Mouse (Mus musculus): ENCODE measurements around the gene Pnkp. TPM values are rescaled to one million over a fixed set of nuclear protein-coding genes. Genes with fewer than 3 reads are reported as not detected.

The Pnkp gene
- polyA plus RNA-seq, 2 experiments = 14.3 to 15.6 TPM

DNA sequence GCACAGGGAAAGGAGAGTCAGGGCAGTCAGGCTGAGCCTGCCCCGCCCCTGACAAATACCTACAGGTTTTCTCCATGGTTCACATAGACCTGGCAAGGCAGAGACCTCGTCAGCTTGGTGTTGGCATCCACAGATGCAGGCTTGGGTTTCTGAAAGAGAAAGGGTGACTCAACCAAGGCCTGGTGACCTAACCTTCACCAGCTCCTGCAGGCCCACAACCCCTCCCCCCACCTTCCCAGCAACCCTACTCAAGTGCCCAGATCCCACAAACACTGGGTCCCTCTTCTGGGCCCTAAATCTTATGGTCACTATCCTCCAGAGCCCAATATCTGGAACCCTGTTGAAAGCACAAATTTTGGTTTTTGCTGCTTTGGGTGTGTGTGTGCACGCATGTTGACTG lies 26.1 kb downstream of the Pnkp start:
- no peak overlapping the region for H3K4me2 ChIP-seq (ENCODE audit: low read depth)
- H3K27ac ChIP-seq = no peak overlapping the region
- no peak for TF ChIP-seq CTCF (IDR thresholded peaks at IDR 0.05; ENCODE audit: low read depth)
- no peak for TF ChIP-seq EP300 (IDR thresholded peaks at IDR 0.05; ENCODE audit: low read depth)
- H3K9ac ChIP-seq (replicated peaks) = no peak overlapping the region
- 73% methylated on average over 3 of the region's 3 CpGs for WGBS (ENCODE audit: insufficient replicate concordance)
- H3K27me3 ChIP-seq (ENCODE audit: control insufficient read depth, insufficient read depth, low read length) = no peaks in the 10 kb centered on the region
- DNase-seq (ENCODE audit: low read depth in 3 of 3, low spot score in 3 of 3) = no peak
- ATAC-seq (ENCODE audit: insufficient read depth) = no peak
- H3K9me3 ChIP-seq (ENCODE audit: control insufficient read depth, low read length) = no peaks in the 10 kb centered on the region
- H3K36me3 ChIP-seq (replicated peaks; ENCODE audit: control insufficient read depth, insufficient read depth, low read depth) = peaks cover 13% of the 10 kb centered on the region
- H3K4me3 ChIP-seq (ENCODE audit: insufficient read depth in 1 of 2, low read depth in 2 of 2, low read length in 2 of 2) = no peak overlapping the region
- H3K4me1 ChIP-seq (replicated peaks; ENCODE audit: control insufficient read depth in 2 of 2, insufficient read depth in 2 of 2, low read length in 1 of 2) = no peaks in the 10 kb centered on the region

DNA sequence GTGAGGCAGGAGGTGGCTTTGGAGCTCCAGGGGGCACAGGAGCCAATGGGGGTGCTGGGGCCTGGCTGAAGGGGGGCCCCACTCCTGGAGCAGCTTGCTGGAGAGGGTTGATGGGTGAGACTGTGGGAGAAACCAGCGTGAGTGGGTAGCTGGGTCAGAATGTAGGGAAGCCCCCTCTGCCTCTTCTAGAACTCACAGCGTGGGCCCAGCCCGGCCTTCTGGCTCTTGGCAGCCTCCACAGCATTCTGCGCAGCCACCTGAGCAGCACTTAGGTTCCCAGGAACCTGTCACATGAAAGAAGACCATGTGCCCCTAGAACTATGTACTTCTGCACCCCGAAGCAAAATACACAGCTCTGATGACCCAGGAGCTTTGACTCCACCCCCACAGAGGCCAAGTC lies 27.7 kb downstream of the Pnkp start:
- Histone ChIP-seq H3K36me3 (replicated peaks; ENCODE audit: control insufficient read depth, insufficient read depth, low read depth) (peaks cover 13% of the 10 kb centered on the region), H3K27me3 (ENCODE audit: control insufficient read depth, insufficient read depth, low read length) (no peaks in the 10 kb centered on the region), H3K4me2 (ENCODE audit: low read depth) (no peak overlapping the region), H3K4me1 (replicated peaks; ENCODE audit: control insufficient read depth in 2 of 2, insufficient read depth in 2 of 2, low read length in 1 of 2) (peaks cover 0 to 4% of the 10 kb centered on the region in 2 experiments; a peak in 1 of 4 replicates), H3K9ac (replicated peaks) (no peak overlapping the region), H3K9me3 (ENCODE audit: control insufficient read depth, low read length) (no peaks in the 10 kb centered on the region), H3K4me3 (ENCODE audit: insufficient read depth in 1 of 2, low read depth in 2 of 2, low read length in 2 of 2) (no peak overlapping the region), H3K27ac (no peak overlapping the region)
- TF ChIP-seq EP300 (IDR thresholded peaks at IDR 0.05; ENCODE audit: low read depth) = no peak
- TF ChIP-seq CTCF (IDR thresholded peaks at IDR 0.05; ENCODE audit: low read depth) = no peak
- ATAC-seq (ENCODE audit: insufficient read depth) = no peak
- 78% methylated on average over 5 of the region's 5 CpGs for WGBS (ENCODE audit: insufficient replicate concordance)
- DNase-seq (ENCODE audit: low read depth in 3 of 3, low spot score in 3 of 3) = no peak

DNA sequence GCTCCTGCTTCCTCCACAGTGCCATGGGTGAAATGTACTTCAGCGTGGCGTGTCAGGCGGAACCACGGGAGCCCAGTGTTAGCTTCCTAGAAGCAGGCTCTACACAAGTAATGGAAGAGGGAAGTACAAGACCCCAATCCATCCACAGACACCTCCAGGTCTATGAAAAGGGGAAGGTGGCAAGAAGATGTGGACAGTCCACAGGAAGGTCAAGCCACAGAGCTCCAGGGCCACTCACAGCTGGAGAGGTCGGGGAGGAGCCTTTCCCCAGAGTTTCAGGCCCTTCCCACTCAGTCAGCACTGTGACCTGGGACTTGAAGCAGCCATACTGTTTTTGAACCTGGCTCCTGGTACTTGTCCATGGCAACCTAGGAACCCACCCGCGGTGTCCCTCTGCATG lies 30.0 kb downstream of the Pnkp start:
- DNase-seq (ENCODE audit: low read depth in 3 of 3, low spot score in 3 of 3) (no peak), ATAC-seq (ENCODE audit: insufficient read depth) (no peak)
- Histone ChIP-seq H3K9ac (replicated peaks) (no peak overlapping the region), H3K27me3 (ENCODE audit: control insufficient read depth, insufficient read depth, low read length) (no peaks in the 10 kb centered on the region), H3K4me1 (replicated peaks; ENCODE audit: control insufficient read depth in 2 of 2, insufficient read depth in 2 of 2, low read length in 1 of 2) (peaks cover 7 to 14% of the 10 kb centered on the region in 2 experiments; a peak in 2 of 4 replicates), H3K4me2 (ENCODE audit: low read depth) (no peak overlapping the region), H3K9me3 (ENCODE audit: control insufficient read depth, low read length) (no peaks in the 10 kb centered on the region), H3K27ac (no peak overlapping the region), H3K36me3 (replicated peaks; ENCODE audit: control insufficient read depth, insufficient read depth, low read depth) (peaks cover 13% of the 10 kb centered on the region), H3K4me3 (ENCODE audit: insufficient read depth in 1 of 2, low read depth in 2 of 2, low read length in 2 of 2) (no peak overlapping the region)
- TF ChIP-seq EP300 (IDR thresholded peaks at IDR 0.05; ENCODE audit: low read depth) (no peak), CTCF (IDR thresholded peaks at IDR 0.05; ENCODE audit: low read depth) (no peak)
- 76% methylated on average over 7 of the region's 7 CpGs for WGBS (ENCODE audit: insufficient replicate concordance)

DNA sequence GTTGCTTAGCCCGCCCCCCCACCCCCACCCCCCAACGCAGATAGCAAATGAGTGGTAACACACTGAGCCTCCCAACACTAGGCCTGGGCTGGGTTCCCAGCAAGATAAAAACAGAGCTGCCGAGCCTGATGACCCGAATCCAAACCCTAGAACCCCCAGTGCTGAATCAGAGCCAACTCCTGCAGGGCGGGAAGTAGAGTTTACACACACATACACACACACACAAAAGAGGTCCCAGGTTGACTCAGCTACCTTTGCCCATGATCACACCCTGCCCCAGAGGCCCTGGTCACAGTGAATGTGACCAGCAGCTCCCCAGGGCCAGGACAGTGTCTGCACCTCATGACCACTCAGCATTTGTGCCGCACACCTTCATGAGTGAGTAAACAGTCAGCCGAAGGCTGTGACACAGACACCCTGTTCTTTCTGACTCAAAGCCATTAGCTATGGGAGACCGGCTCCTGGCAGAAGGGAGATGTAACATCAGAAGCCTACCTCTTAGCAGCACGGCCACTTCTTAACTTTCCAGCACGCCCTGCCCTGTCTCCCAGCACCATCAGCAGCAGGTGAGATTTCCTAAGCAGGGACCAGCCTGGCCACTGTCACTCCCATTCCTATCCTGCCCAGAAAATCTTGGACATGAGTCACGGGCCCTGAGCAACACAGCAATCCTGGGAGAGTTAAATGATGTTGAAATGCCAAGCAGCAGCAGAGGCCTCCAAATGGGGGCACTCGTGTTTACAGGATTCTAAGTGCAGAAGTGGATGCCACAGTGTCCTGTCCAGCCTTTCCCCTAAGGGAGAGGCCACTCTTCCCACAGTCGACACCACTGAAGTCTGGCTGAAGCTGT lies 31.5 kb downstream of the Pnkp start:
- DNase-seq (ENCODE audit: low read depth in 3 of 3, low spot score in 3 of 3) = no peak
- Histone ChIP-seq H3K4me2 (ENCODE audit: low read depth) (no peak overlapping the region), H3K27ac (no peak overlapping the region), H3K4me1 (replicated peaks; ENCODE audit: control insufficient read depth in 2 of 2, insufficient read depth in 2 of 2, low read length in 1 of 2) (peaks cover 10 to 16% of the 10 kb centered on the region in 2 experiments), H3K9me3 (ENCODE audit: control insufficient read depth, low read length) (no peaks in the 10 kb centered on the region), H3K4me3 (ENCODE audit: insufficient read depth in 1 of 2, low read depth in 2 of 2, low read length in 2 of 2) (no peak overlapping the region), H3K27me3 (ENCODE audit: control insufficient read depth, insufficient read depth, low read length) (no peaks in the 10 kb centered on the region), H3K9ac (replicated peaks) (no peak overlapping the region), H3K36me3 (replicated peaks; ENCODE audit: control insufficient read depth, insufficient read depth, low read depth) (peaks cover 5% of the 10 kb centered on the region)
- no peak for TF ChIP-seq EP300 (IDR thresholded peaks at IDR 0.05; ENCODE audit: low read depth)
- TF ChIP-seq CTCF (IDR thresholded peaks at IDR 0.05; ENCODE audit: low read depth) = no peak
- ATAC-seq (ENCODE audit: insufficient read depth) = no peak
- 71% methylated on average over 13 of the region's 13 CpGs for WGBS (ENCODE audit: insufficient replicate concordance)

DNA sequence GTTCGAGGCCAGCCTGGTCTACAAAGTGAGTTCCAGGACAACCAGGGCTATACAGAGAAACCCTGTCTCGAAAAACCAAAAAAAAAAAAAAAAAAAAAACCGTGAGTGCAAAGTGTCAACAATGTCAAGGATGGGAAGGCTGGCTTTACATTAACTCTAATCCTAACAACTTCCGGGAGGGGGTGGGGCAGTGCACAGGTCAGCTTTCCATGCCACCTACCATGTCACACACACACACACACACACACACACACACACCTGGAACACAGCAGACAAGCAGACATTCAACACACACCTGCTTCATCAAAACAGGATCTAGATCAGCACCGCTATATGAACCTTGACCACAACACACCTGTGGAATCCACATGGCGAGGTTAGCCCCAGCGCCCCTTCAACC lies 33.2 kb downstream of the Pnkp start:
- 79% methylated on average over 6 of the region's 7 CpGs for WGBS (ENCODE audit: insufficient replicate concordance)
- Histone ChIP-seq H3K27ac (no peak overlapping the region), H3K4me3 (ENCODE audit: insufficient read depth in 1 of 2, low read depth in 2 of 2, low read length in 2 of 2) (no peak overlapping the region), H3K4me1 (replicated peaks; ENCODE audit: control insufficient read depth in 2 of 2, insufficient read depth in 2 of 2, low read length in 1 of 2) (peaks cover 11 to 17% of the 10 kb centered on the region in 2 experiments), H3K9ac (replicated peaks) (no peak overlapping the region), H3K9me3 (ENCODE audit: control insufficient read depth, low read length) (no peaks in the 10 kb centered on the region), H3K27me3 (ENCODE audit: control insufficient read depth, insufficient read depth, low read length) (no peaks in the 10 kb centered on the region), H3K36me3 (replicated peaks; ENCODE audit: control insufficient read depth, insufficient read depth, low read depth) (no peaks in the 10 kb centered on the region; the same call in 1 of the 2 replicates), H3K4me2 (ENCODE audit: low read depth) (peak overlapping the region; percentile 88)
- DNase-seq (ENCODE audit: low read depth in 3 of 3, low spot score in 3 of 3) = no peak
- TF ChIP-seq EP300 (IDR thresholded peaks at IDR 0.05; ENCODE audit: low read depth) = no peak
- TF ChIP-seq CTCF (IDR thresholded peaks at IDR 0.05; ENCODE audit: low read depth) = no peak
- ATAC-seq (ENCODE audit: insufficient read depth) = no peak

Data from liver, embryonic 14.5 days (tissue).